Mouse (Mus musculus): Measurements from ENCODE around the gene Defa34. TPM values are rescaled to one million over a fixed set of nuclear protein-coding genes. Genes with fewer than 3 reads are reported as not detected.
"Not testable (repeated sequence)": the region's sequence is repeated elsewhere in the genome, so short reads cannot be mapped to it uniquely, and the experiment has no call there.

Gene Defa34
- total RNA-seq (2022): not detected

DNA sequence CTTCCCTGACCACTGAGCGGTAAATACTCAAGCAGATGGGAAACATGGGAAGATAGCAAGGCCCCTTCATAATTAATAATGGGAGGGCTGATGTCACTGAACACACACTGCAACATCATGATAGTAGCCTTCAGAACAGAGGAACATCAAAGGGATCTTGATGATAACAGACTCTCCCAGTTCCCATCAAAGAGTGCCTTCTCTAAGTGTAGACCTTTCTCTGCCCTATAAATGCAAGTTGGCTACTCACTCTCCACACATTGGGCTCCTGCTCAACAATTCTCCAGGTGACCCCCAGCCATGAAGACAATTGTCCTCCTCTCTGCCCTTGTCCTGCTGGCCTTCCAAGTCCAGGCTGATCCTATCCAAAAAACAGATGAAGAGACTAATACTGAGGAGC lies at the start of gene Defa34:
Gene Defa34, plus strand, starts transcription at position 301 of the 400 bp plus-strand sequence.
- DNase-seq (ENCODE audit: low spot score in 2 of 2): not testable (repeated sequence)

- DNase-seq (ENCODE audit: low spot score in 2 of 2): not testable (repeated sequence)
Observed at GRCm38 (mm10) chr8:21617883-21618282, 47.7 kb upstream of the Defa34 start, which contains the start of gene Defa26. Defa26 (plus strand) TSS chr8:21618183.

DNA sequence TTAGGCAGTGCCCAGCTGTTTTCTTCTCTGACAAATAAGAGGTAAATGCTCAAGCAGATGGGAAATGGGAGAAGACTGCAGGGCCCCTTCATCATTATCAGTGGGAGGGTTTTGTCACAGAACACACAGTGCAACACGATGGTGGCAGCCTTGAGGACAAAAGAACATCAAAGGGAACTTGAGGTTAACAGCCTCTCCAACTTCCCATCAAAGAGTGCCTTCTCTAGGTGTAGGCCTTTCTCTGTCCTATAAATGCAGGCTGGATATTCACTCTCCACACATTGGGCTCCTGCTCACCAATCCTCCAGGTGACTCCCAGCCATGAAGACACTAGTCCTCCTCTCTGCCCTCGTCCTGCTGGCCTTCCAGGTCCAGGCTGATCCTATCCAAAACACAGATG lies 10.1 kb upstream of the Defa34 start, which contains the start of gene Defa17:
Gene Defa17, plus strand, starts transcription at position 301 of the 400 bp plus-strand sequence.
- DNase-seq (ENCODE audit: low spot score in 2 of 2): not testable (repeated sequence)

DNA sequence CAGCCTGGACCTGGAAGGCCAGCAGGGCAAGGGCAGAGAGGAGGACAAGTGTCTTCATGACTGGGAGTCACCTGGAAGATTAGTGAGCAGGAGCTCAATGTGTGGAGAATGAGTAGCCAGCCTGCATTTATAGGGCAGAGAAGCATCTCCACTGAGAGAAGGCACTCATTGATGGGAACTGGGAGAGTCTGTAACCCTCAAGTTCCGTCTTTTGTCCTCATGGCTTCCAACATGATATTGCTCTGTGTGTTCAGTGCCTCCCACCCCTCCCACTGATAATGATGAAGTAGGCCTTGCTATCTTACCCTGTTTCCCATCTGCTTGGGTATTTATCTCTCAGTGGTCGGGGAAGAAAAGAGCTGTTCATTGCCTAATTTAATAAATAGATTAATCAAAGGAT lies 37.9 kb downstream of the Defa34 start, which contains the start of gene AY761184:
Gene AY761184, minus strand, starts transcription at position 101 of the 400 bp plus-strand sequence.
- not testable (repeated sequence) for DNase-seq (ENCODE audit: low spot score in 2 of 2)

Other genes with a start within 250 kb of the Defa34 start
- gene Defa36, start 238.4 kb upstream of the Defa34 start, total RNA-seq (2022): not detected
- gene Gm7849, start 209.2 kb upstream of the Defa34 start, total RNA-seq (2022): not detected
- gene Defa20, start 156.5 kb upstream of the Defa34 start, total RNA-seq (2022): not detected
- not detected for gene Defa32, start 136.8 kb upstream of the Defa34 start, total RNA-seq (2022)
- gene Defa37, start 100.4 kb upstream of the Defa34 start, total RNA-seq (2022): not detected
- not detected for gene Defa28, start 82.8 kb upstream of the Defa34 start, total RNA-seq (2022)
- gene Gm7861, start 71.3 kb upstream of the Defa34 start, total RNA-seq (2022): not detected
- gene Defa26, start 47.6 kb upstream of the Defa34 start, total RNA-seq (2022): not detected
- not detected for gene Defa17, start 10.0 kb upstream of the Defa34 start, total RNA-seq (2022)
- not detected for gene AY761184, start 37.8 kb downstream of the Defa34 start, total RNA-seq (2022)
- not detected for gene Defa24, start 68.7 kb downstream of the Defa34 start, total RNA-seq (2022)
- gene Defb50, start 157.7 kb downstream of the Defa34 start, total RNA-seq (2022): not detected
- gene Defb2, start 174.1 kb downstream of the Defa34 start, total RNA-seq (2022): not detected
- gene Defb10, start 193.1 kb downstream of the Defa34 start, total RNA-seq (2022): not detected
- not detected for gene Defb9, start 219.6 kb downstream of the Defa34 start, total RNA-seq (2022)
- gene Defb11, start 240.6 kb downstream of the Defa34 start, total RNA-seq (2022): not detected

Measured in left cerebral cortex, adult 8-10 months (tissue).